Mouse (Mus musculus) cerebellum, postnatal 25 days (tissue): ENCODE measurements around the gene Suco.

Experiments
- DNase-seq, 2 experiments: peaks; one replicate each; pipeline ENCODE4 v3.0.0; 2021; ENCODE audit warnings: mixed read lengths in 2 of 2

Gene Suco

DNA sequence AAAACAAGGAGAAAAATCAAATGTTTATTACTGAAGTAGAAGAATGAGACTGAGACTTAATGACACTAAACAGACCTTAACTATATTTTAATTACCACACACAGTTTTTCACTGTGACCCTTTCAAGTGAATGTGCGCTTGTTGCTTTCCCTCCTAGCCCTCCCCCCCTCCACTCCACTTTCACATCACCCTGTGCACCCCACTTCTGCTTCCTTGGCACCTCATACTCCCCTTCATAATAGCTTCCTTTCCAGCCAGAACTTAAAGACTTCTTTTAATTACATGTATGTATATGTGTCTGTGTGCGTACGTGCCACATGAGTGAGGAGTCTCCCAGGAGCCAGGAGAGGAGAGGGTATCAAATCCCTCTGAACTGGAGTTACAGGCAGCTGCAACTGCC, 12.3 kb upstream of the Suco start:
- no peak for DNase-seq

DNA sequence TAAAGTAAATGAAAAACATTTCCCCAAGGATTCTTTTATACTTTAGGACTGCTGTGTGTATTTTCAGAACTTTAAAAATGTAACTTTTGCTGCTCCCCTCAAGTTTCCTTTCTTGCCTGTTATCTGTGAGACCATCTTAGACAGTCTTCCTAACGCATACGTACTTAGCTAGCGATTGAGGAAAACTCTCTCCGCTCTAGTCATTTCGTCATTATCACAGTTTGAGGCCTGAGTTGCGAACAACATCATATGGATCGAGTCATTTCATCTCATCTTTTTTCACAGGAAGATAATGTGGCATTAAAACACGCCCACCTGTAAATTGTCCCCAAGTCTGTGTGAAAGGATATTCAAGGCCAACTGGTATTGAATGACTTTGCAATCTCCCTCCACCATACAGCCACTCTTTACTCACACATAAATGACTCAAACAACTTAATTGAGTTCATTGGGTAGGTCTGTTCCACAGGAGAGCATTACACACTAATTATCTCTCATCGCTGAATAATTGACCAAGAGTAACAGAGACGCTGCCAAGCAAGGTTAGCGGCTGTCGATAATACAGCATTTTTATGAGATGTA, 11.3 kb upstream of the Suco start:
- no peak for DNase-seq

DNA sequence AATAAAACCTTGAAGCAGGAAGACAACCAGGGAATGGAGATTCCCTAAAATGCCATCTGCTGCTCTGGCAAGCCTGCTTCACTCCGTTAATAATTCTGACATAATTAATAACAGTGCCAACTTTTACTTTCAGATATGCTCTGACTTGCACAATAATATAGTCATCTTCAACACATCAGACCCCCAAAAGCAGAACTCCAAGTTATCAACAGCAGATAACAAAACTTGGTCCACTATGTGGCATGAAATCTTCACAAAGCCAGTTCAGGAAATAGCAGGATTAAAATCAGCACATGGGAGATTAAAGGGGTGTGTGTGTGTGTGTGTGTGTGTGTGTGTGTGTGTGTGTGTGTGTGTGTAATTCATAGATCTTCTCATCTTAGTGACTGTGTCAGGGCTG, 9.3 kb upstream of the Suco start:
- no peak for DNase-seq

DNA sequence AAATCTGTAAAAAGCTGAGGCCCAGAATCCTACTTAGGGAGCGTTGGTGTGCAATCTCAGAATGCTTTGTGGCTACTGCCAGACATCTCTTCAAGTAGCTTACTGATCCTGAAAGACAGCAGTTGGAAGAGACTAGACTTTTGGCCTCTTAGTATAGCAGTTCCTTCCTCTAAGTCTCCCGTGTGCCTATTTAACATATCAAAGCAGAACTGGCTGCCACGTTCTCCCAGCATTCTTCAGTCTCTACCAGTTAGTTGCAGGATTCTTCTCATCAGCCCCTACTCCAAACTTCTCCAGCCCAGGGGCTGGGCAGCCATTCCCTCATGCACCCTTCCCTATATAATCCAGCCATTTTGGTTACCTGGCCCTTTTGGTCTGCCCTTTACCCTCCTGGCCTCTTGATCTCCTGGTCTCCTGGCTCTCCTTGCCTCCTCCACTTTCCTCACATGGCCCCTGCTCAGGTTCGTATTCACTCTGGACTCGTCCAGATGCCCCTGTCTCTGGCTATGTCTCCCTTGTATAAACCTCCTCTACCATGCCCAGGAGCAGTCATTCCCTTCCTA, 1.2 kb upstream of the Suco start:
- peak; percentile 4 to 13 for DNase-seq

DNA sequence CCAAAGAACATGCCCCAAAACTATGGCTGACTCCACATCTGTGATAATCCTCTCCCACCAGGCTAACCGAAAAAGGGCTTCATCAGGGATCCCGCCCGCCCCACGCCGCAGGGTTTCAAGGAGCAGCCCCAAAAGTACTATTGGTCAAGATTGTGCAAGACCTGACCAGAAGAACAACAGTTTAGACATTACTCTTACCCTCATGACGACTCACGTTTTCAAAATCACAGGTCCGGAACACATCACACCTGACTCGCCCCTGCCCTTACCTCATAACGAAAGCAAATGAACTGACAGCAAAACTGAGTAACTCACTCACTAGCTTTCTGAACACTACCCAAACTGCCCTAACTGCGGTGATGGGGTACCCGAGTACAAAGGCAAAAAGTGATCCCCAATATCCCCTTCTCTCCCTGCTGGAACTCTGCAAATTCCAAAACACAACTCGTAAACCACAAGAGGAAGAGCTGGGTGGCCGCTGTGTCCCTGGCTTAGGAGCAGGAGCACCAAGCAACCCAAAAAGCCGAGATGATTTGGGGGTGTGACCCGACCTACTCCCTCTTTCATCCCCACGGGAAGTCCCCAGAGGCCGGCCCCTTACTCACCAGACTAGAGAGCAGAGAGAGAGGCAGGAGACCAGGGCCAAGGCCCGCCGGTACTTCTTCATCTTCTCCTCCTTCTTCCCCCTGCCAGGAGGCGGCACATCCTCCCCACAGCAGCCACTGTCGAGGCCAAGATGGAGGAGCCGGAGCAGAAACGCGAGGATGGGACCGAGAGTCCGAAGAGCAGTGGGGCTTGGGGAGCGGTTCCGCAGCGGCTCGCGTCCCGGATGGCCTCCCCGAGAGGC, 553 bp downstream of the Suco start:
- peak in 1 of 2 experiments; percentile 9 for DNase-seq

DNA sequence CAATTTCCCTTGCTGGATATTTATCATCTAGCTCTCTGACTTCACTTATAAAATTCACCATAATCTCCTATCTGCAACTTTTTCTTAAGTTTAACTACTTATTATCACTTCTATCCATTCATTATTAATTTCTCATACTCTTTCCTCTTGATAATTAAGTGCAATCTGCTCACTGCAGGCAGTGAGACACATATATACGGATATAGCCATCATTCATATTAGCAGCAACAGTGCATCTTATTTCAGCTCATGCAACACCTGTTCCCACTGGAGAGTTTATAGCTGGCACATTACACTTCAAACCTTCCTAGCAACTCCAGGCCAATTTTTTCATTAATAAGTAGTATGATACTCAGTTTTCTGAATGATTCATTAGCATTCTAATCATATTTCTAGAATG, 7.1 kb downstream of the Suco start:
- DNase-seq, result no peak

DNA sequence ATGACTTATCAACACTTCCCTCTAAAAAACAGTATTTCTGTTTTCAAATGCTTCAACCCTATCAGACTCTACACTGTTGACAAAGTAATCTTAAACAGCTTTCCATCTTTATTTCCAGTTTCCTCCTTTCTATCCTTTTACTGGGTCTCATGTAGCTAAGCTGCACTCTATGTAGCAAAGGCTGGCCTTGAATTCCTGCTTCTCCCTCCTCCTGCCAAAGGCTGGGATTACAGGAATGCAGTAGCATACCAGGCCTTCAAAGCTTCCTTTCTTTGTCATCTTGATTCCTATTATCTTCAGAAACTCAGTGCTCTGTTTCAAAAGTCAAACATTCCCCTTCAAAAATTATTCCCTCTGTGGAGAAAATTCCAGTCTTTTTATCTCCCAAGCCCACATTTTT, 8.1 kb downstream of the Suco start:
- DNase-seq, result no peak

DNA sequence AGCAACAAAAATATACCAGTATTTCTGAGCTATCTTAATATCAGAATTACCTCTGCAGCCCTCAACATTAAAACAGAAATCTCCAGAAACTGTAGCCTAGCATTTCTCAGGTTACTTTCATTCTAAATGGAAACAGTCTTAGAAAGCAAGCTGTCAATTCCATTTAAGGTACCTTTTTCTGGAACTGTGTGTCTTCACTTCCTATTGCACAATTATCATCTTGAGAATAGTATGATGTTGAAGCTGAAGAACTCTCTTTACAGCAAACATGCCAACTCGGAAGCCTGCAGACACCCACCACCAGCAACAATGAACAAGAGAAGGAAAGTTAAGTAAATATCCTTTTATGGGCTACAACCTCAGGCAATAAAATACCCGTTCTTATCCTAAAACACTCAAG, 12.7 kb downstream of the Suco start:
- no peak for DNase-seq

DNA sequence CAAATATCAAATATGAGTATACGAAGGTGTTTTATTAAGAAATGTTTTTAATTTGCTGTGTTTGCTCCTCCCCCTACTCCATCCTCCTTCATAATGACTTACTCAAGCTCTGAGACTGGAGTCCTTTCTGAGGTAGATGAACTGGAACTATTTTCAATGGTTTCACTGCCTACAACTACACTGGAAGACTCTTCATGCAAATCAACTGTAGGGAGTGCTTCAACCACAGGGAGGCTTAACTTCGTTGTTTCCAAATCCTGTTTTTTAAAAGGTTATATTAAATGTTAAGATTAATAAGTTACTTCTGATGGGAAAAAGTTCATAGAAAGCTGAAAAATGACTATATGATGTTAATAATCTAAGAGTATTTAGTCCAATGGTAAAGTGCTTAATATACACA, 17.2 kb downstream of the Suco start:
- no peak for DNase-seq

DNA sequence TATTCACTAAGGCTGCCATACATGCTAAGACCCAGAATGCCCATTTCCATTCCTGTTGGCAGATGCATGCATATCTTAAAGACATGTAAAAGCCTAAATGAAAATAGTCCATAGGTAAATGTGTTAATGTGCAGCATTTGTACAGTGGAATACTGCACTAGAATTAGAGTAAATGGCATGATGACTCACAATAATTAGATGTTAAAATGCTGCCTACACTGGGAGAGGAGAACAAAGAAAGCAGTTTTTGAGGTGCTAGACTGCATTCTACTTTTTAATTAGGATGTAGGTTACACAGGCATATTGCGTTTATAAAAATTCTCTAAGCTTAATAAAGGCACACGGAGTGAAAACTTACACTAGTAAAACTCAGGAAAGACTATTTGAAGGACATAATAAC, 49.8 kb downstream of the Suco start:
- no peak for DNase-seq

DNA sequence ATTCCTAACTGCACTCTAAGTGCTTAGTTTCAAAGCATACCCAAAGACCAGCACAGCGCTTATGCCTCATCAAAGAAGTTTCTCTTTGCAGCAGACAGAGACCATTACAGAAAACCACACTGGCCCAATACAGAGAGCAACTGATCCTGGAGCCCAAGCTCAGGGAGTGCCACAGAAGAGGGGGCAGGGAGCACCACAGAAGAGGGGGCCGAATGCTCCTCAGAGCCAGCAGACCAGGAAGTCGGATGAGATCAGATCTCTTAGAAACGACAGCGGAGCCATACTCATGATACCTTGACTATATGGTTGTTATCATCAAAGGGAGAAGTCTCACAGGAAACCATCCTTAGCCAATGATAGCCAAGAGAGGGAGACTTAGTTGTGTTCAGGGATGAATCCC, 67.1 kb downstream of the Suco start:
- no peak for DNase-seq

DNA sequence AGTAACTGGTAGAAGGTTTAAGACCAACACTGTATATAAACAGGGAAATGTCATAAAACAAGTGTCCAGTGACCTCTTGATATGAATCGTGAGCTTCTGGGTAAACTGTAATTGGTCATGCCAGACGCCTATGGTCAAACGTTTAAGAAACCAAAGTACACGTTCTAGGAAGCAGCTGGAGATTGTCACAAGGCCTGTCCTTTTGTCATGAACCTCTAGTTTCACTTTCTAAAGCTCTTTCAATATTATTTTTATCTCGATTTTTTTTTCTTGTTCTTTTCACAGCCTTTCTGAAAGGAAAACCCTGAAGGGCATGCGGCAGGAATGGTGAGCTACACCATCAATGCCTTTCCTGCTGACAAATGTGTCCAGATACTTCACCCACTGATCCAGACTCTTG, 67.5 kb downstream of the Suco start:
- DNase-seq, result no peak

DNA sequence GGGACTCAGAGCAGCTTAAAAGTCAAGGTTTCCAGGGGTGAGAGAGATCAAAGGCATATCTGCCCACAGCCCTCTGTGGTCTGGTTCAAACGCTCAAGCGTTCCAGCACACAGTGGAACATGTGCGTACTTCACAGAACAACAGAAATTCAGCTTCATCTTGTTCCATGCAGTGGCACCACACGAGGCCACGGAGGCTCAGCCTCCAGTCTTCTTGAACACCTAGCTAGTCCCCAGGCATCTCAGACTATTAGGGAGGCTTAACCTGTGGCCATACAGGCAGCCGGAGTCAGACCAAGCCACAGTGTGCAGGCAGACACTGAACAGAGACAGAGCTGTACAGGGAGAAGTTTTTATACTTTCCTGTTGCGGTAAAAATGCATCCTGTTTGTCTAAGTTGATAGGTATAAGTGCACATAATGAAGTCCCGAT, 71.9 kb downstream of the Suco start:
- no peak for DNase-seq

DNA sequence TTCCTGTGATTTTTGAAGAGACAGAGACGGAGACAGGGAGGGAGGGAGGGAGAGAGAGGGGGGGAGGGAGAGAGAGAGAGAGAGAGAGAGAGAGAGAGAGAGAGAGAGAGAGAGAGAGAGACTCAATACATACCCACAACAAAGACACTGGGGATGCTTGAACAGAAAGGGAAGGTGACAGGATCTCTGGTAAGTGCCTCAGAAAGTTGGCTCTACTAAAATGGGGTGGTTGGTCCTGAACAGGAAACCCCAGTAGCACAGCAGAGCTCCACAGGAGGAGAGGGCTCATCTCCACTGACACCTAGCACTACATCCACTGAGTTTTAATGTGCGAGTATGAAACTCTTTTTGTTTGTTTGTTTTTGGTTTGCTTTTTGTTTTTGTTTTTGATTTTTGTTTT, 75.2 kb downstream of the Suco start:
- no peak for DNase-seq

DNA sequence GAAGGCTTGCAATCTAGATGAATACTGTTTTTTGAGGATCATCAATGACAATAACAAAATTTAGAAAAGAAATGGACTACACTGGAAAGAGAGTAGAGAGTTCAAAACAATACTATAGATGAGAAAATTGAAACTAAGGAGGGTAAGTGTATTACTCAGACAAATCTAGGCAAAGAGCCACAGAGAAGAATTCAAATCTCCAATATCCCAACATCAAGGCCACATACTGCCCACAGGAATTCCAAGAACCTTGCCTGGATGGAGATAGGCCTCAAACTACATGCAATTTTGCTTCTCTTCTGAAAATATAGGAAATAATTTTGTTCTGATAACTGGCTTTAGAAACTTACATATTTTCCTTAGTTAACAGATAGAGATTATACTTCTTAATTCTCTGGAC, 76.2 kb downstream of the Suco start:
- DNase-seq, result no peak

DNA sequence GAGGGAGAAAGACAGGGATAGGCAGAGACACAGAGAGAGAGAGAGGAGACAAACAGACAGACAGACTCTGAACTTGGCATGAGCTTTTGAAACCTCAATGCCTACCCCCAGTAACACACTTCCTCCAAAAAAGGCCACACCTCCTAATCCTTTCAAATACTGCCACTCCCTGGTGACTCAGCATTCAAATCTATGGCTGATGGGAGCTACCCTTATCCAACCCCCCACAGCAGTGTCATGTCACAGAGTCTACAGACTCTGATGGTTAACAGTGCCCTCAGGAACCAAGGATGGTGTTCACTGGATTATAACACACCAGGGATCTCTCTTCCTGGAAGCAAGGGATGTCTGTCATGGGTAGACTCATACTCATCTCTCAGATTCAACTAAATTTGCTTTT, 76.7 kb downstream of the Suco start:
- no peak for DNase-seq

DNA sequence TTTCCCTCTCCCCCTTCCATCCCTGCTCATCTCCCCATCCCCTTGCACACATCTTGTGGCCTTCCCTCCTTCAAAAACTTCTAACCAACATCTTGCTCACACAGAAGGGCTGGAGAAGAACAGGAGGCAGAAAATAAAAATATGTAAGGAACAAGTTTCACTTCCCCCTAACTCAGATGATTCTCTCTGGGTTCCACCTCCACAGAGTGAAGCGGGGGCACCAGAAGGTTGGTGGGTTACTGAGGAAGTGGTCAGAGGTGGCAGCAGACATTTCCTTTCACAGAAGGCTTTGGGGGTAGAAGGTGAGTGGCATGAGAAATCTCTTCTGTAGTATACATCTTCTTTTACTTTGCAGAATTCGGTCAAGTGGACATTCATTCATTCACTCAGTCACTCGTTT, 77.6 kb downstream of the Suco start:
- DNase-seq, result no peak

DNA sequence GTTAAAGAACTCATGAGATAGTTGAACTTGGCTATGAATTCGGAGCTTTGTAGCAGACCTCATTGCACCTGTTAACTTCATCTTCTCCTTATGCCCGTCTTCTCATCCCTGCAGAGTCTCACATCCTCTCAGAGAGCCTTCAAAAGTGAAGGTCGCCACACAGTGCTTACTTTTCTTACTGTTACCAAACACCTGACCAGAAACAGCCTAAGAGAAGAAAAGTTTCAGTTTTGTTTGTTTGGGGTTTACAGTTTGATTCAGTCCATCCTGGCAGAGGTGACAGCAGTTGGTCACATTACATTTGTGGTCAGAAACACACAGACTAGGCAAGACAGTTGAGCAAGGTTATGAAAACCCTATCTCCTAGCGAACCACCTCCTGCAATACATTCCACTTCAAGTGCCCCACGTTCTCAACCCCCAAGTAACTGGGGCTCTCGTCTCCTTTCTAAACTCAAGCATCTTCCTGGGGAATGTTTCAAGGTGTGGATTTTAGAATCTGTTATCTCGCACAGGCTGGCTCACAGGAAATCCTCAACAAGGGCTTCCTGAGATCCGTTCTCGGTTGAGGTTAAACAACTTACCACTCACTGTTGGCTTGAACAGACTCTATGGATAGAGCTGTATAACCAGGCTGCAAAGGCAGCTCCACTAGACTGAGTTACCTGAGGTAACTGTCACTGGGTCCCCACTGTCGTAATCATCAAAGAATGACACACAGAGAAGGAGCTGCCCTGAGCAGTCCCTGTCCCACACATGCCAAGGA, 81.9 kb downstream of the Suco start:
- no peak for DNase-seq

DNA sequence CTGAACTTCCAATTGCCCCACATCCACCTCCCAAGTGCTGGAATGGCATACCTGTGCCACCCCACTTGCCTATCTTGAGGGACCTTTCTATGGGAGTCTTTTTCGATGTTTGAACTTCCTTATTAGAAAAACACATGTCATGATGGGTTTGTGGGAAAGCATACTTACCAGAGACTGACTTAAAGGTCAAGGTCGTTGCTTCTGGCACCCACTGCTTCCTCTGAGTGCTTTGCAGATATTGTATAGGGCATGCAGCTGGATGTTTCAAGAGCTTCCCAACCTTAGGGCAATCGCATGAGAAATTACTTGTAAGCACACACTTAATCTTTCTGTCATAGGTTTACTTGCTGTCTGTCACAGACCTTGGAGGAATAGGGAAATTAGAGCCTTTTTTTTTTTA, 83.2 kb downstream of the Suco start:
- DNase-seq, result no peak

DNA sequence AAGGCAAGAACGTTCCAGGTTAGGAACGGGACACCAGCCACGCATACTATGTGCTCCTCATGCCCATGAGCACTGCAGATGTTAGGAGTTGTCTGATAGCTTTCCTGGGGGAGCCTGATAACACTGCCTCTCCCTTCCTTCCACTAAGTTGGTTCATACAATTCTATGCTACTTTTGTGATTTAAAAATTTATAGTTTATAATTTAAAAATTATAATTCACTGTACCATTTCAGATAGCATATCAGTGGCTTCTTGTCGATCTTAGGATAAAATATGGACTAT, 83.9 kb downstream of the Suco start:
- no peak for DNase-seq

DNA sequence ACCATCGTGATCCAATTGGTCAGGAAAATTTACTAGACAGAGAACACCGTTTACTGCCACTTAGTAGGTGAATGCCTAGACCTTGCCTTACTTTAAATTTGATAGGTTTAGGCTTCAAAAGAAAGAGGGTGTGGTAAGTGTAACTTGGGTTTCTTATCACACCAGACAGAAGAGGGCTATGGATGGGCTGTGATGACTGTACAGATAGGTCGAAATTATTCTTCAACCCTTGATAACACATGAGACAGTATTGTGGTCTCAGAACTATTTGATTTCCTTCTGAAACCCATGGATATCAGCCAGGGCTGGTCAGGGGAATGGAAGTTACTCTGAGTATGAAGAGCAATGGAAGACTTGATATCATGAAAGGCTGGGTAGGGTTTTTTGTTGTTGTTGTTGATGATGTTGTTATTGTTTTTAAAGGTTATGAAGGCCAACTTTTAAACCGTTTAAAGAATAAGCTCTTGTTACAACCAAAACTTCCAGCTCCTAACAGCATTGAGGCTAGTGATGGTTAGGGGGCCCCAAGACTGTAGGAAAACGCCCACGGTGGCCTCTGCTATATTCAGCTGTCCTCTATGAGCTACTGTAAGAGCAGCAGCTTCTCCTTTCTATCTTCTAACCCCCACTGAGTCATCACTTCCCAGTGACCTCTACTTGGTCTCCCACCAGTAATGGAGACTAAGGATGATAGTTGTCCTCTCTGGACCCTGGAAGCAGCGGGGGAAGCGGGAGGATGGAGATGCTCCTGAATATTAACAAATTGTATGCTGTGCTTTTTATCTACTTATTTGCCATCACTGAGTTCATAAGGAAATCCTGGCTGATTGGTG, 84.4 kb downstream of the Suco start:
- no peak for DNase-seq

DNA sequence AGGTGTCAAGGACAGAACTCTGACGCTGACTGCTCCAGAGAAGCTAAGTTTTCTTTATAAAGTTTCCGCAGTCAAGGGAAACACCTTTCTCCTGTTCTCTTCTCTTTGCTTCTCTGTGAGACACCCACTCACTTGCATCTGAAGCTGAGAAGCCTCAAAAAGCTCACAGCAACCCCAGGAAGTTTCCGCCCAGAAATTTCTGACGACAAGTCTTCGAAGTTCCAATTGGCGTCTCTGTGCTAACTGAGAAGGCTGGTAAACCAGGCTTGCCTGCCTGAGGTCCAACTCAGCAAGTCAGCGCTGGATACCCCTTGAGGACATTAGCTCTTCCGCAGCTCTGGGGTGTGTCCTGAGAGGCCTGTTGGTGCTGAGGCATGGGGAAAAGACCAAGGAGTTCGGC, 88.1 kb downstream of the Suco start, which contains the start of gene Fasl:
TSS of gene Fasl (minus strand) at position 157 of the 400 bp plus-strand sequence.
- DNase-seq, result no peak

DNA sequence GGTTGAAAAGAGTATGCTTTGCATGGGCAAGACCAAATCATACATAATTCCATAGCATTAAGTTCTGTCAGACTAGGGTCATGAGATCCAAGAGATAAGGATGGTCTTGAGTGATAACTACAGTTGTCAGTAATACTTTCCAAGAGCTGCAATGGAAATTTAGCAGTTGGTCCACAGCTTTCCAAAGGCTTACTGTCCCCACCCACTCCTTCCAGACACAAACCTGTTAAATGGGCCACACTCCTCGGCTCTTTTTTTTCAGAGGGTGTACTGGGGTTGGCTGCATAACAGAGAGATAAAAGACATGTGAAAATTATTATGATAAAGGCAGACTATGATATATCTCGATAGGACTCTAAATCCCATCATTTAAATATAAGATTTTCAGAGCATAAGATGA, 93.8 kb downstream of the Suco start:
- DNase-seq, result no peak
